In genomic region chr9:69304991-69305390, GRCm38 (mm10) we compare ENCODE assay signal across 18 mouse cellular contexts.
DNase-seq lines count a peak whose midpoint lies in the region; ATAC-seq and TF ChIP-seq lines count a peak whose summit lies in the region.
"Had no signal": no experiment of that assay in that cellular context is flagged by ENCODE, and none has a peak within 500 bp of the region (broad histone marks: within the 10 kb centered on the region; RNA-seq: fewer than 3 reads in every experiment).

No protein-coding gene starts in this region.

- peak overlapping the region; percentile 51; the same call in 1 of the 2 replicates for H3K27ac ChIP-seq in forebrain, embryonic 10.5 days
- H3K27ac ChIP-seq in forebrain, embryonic 15.5 days (replicated peaks), result no peak overlapping the region
- H3K27ac ChIP-seq in CH12.LX (ENCODE audit: insufficient read depth, low read depth), result no peak overlapping the region
- H3K27ac ChIP-seq in liver, postnatal 0 days (ENCODE audit: low read depth), result peak overlapping the region; percentile 66
- H3K27ac ChIP-seq: embryonic facial prominence, embryonic 12.5 days; forebrain, embryonic 12.5 days; heart, embryonic 13.5 days; hindbrain, embryonic 12.5 days; hindbrain, postnatal 0 days had no signal

- dilution Hi-C loops in CH12.LX (cut with MboI; ENCODE audit: extremely low pct_ligation_motif_present, extremely low pct_unique_long_range_greater_than_20kb, low sequenced_read_pairs), result no loop called here

- no peaks in the 10 kb centered on the region for H3K36me3 ChIP-seq in forebrain, embryonic 10.5 days (replicated peaks)
- H3K36me3 ChIP-seq in forebrain, embryonic 15.5 days, result no peaks in the 10 kb centered on the region
- no peaks in the 10 kb centered on the region for H3K36me3 ChIP-seq in CH12.LX (replicated peaks in 1 of 2; ENCODE audit: control insufficient read depth in 1 of 2, insufficient read depth in 1 of 2, low read length in 1 of 2)
- no peaks in the 10 kb centered on the region for H3K36me3 ChIP-seq in liver, postnatal 0 days (replicated peaks; ENCODE audit: insufficient read depth, low read length)
- H3K36me3 ChIP-seq: embryonic facial prominence, embryonic 12.5 days; forebrain, embryonic 12.5 days; G1E; heart, embryonic 13.5 days; hindbrain, embryonic 12.5 days had no signal

- TF ChIP-seq RAD21 in CH12.LX (IDR thresholded peaks at IDR 0.05; ENCODE audit: low read depth, low read length), result no peak

- no peak for TF ChIP-seq CTCF in CH12.LX (conservative IDR thresholded peaks at IDR 0.05 in 1 of 2, IDR thresholded peaks at IDR 0.05 in 1 of 2; ENCODE audit: low read depth in 2 of 2, low read length in 2 of 2)
- TF ChIP-seq CTCF in liver, postnatal 0 days (IDR thresholded peaks at IDR 0.05; ENCODE audit: low read depth), result no peak

- TF ChIP-seq POLR2A in CH12.LX (IDR thresholded peaks at IDR 0.05; ENCODE audit: low read depth, low read length), result no peak

- in situ Hi-C loops in CH12.LX (cut with MboI; ENCODE audit: low pct_ligation_motif_present, low pct_unique_long_range_greater_than_20kb, low sequenced_read_pairs), result no loop called here

- peaks cover 60% of the 10 kb centered on the region for H3K4me1 ChIP-seq in forebrain, embryonic 10.5 days
- H3K4me1 ChIP-seq in forebrain, embryonic 15.5 days, result peaks cover 20% of the 10 kb centered on the region
- peaks cover 3 to 41% of the 10 kb centered on the region in 2 experiments; a peak in 3 of 4 replicates for H3K4me1 ChIP-seq in CH12.LX (ENCODE audit: control insufficient read depth in 1 of 2, insufficient read depth in 2 of 2)
- H3K4me1 ChIP-seq in liver, postnatal 0 days (ENCODE audit: insufficient read depth), result peaks cover 15% of the 10 kb centered on the region

- H3K79me2 ChIP-seq in CH12.LX (replicated peaks; ENCODE audit: control insufficient read depth, extremely low read depth, insufficient read depth, poor library complexity, severe bottlenecking), result no peaks in the 10 kb centered on the region

- H3K4me3 ChIP-seq in forebrain, embryonic 10.5 days, result no peak overlapping the region
- no peak overlapping the region for H3K4me3 ChIP-seq in forebrain, embryonic 15.5 days
- no peak overlapping the region for H3K4me3 ChIP-seq in CH12.LX (replicated peaks in 1 of 3; ENCODE audit: low read depth in 2 of 3, low read length in 2 of 3, poor library complexity in 1 of 3)
- no peak overlapping the region for H3K4me3 ChIP-seq in liver, postnatal 0 days (ENCODE audit: low read depth, low read length)
- H3K4me3 ChIP-seq: embryonic facial prominence, embryonic 12.5 days; forebrain, embryonic 12.5 days; heart, embryonic 13.5 days; hindbrain, embryonic 12.5 days had no signal

- no peak for ATAC-seq in forebrain, embryonic 15.5 days (replicated peaks)
- peak; percentile 61 for ATAC-seq in liver, postnatal 0 days
- ATAC-seq: forebrain, postnatal 0 days; hindbrain, postnatal 0 days had no signal

- H3K9me3 ChIP-seq in forebrain, embryonic 10.5 days, result no peaks in the 10 kb centered on the region
- no peaks in the 10 kb centered on the region for H3K9me3 ChIP-seq in forebrain, embryonic 15.5 days
- H3K9me3 ChIP-seq in CH12.LX (replicated peaks; ENCODE audit: low read length), result no peaks in the 10 kb centered on the region
- H3K9me3 ChIP-seq in liver, postnatal 0 days (ENCODE audit: low read length), result no peaks in the 10 kb centered on the region
- H3K9me3 ChIP-seq: embryonic facial prominence, embryonic 12.5 days; forebrain, embryonic 12.5 days; G1E; heart, embryonic 13.5 days; hindbrain, embryonic 12.5 days had no signal

- H3K4me2 ChIP-seq in forebrain, embryonic 15.5 days (replicated peaks), result no peak overlapping the region
- H3K4me2 ChIP-seq in CH12.LX (ENCODE audit: insufficient read depth, low read depth, poor library complexity, severe bottlenecking), result peak overlapping the region; percentile 16; the same call in 1 of the 2 replicates
- no peak overlapping the region; the same call in 1 of the 2 replicates for H3K4me2 ChIP-seq in liver, postnatal 0 days (ENCODE audit: low read depth, low read length)
- H3K4me2 ChIP-seq: embryonic facial prominence, embryonic 12.5 days; forebrain, embryonic 12.5 days; heart, embryonic 13.5 days; hindbrain, embryonic 12.5 days had no signal

- no peak for TF ChIP-seq EP300 in CH12.LX (IDR thresholded peaks at IDR 0.05; ENCODE audit: low read length)
- TF ChIP-seq EP300 in liver, postnatal 0 days (IDR thresholded peaks at IDR 0.05; ENCODE audit: low read depth), result no peak

- DNase-seq in forebrain, embryonic 10.5 days (ENCODE audit: extremely low spot score, low spot score), result no peak
- DNase-seq in CH12.LX (ENCODE audit: extremely low read depth), result no peak
- peak; percentile 35 for DNase-seq in adrenal gland, postnatal 25 days
- peak; percentile 37 for DNase-seq in liver, postnatal 0 days
- DNase-seq in cerebellum, postnatal 14 days, result no peak
- DNase-seq: cerebellum, adult 2 months; cerebellum, postnatal 10 days; forebrain, postnatal 0 days; gastrocnemius, postnatal 36 days; heart, postnatal 4 days; kidney, adult 18-20 months had no signal

- peaks cover 25% of the 10 kb centered on the region for H3K27me3 ChIP-seq in forebrain, embryonic 10.5 days (ENCODE audit: poor library complexity, severe bottlenecking)
- no peaks in the 10 kb centered on the region for H3K27me3 ChIP-seq in forebrain, embryonic 15.5 days
- no peaks in the 10 kb centered on the region for H3K27me3 ChIP-seq in CH12.LX (replicated peaks)
- no peaks in the 10 kb centered on the region for H3K27me3 ChIP-seq in liver, postnatal 0 days (ENCODE audit: insufficient read depth, low read length)
- H3K27me3 ChIP-seq: embryonic facial prominence, embryonic 12.5 days; heart, embryonic 13.5 days had no signal

- WGBS in forebrain, embryonic 10.5 days, result 72% methylated on average over 3 of the region's 3 CpGs
- 79% methylated on average over 3 of the region's 3 CpGs for WGBS in forebrain, embryonic 15.5 days
- WGBS in liver, postnatal 0 days (ENCODE audit: insufficient replicate concordance), result 42% methylated on average over 3 of the region's 3 CpGs

- no peak overlapping the region for H3K9ac ChIP-seq in forebrain, embryonic 15.5 days (replicated peaks)
- H3K9ac ChIP-seq in CH12.LX (ENCODE audit: insufficient read depth, low read depth), result no peak overlapping the region
- no peak overlapping the region for H3K9ac ChIP-seq in liver, postnatal 0 days (replicated peaks)
- H3K9ac ChIP-seq: embryonic facial prominence, embryonic 12.5 days; forebrain, embryonic 12.5 days; forebrain, postnatal 0 days; heart, embryonic 13.5 days; hindbrain, embryonic 12.5 days had no signal

TF ChIP-seq in CH12.LX, 34 proteins besides CTCF, POLR2A, EP300 and RAD21:
- TF ChIP-seq UBTF (IDR thresholded peaks at IDR 0.05; ENCODE audit: low read depth, low read length), result no peak
- no peak for TF ChIP-seq MAFK (IDR thresholded peaks at IDR 0.05; ENCODE audit: insufficient replicate concordance, low read length)

Comparison
In these comparisons a context has a peak if more than half of its experiments do, and no peak if none do; other contexts are left out.
1. H3K27ac ChIP-seq: peak in forebrain, embryonic 10.5 days (single experiment) and liver, postnatal 0 days (single experiment); none in forebrain, embryonic 15.5 days (single experiment) and CH12.LX (single experiment).
2. DNase-seq: peak in adrenal gland, postnatal 25 days (single experiment) and liver, postnatal 0 days (single experiment); none in forebrain, embryonic 10.5 days (single experiment), CH12.LX (single experiment) and cerebellum, postnatal 14 days (0 of 2).